Mouse (Mus musculus) forebrain, embryonic 13.5 days (tissue): ENCODE data around the gene Ttll6. TPM values are rescaled to one million over a fixed set of nuclear protein-coding genes. Genes with fewer than 3 reads are reported as not detected.

Experiments used
- ATAC-seq: fragments of 200-750 bp; cut with Nextera tagmentation; 2 replicates; pipeline ENCODE4 v1.8.0; 2017
- H3K27ac ChIP-seq: fragments of 300-500 bp; sonication (generic); 2 replicates; pipeline ENCODE4 v1.5.1; 2015; ENCODE audit warnings: inconsistent platforms, mild to moderate bottlenecking, moderate library complexity
- H3K27me3 ChIP-seq: fragments of 300-500 bp; sonication (generic); 2 replicates; pipeline ENCODE4 v1.6.1; 2015; ENCODE audit warnings: mild to moderate bottlenecking, inconsistent platforms
- H3K36me3 ChIP-seq: fragments of 300-500 bp; sonication (generic); 2 replicates; pipeline ENCODE4 v1.6.1; 2015; ENCODE audit warnings: mild to moderate bottlenecking, inconsistent platforms; ENCODE audit not compliant: poor library complexity, severe bottlenecking
- H3K4me1 ChIP-seq: fragments of 300-500 bp; sonication (generic); 2 replicates; pipeline ENCODE4 v1.6.1; 2015; ENCODE audit warnings: inconsistent platforms
- H3K4me2 ChIP-seq: fragments of 300-500 bp; sonication (generic); 2 replicates; pipeline ENCODE4 v1.6.1; 2015; ENCODE audit warnings: inconsistent platforms, mild to moderate bottlenecking, moderate library complexity
- H3K4me3 ChIP-seq: fragments of 300-500 bp; sonication (generic); 2 replicates; pipeline ENCODE4 v1.5.1; 2015; ENCODE audit warnings: mild to moderate bottlenecking, inconsistent platforms
- H3K9ac ChIP-seq: fragments of 300-500 bp; sonication (generic); 2 replicates; pipeline ENCODE4 v1.6.1; 2015; ENCODE audit warnings: mild to moderate bottlenecking, inconsistent platforms
- H3K9me3 ChIP-seq: fragments of 300-500 bp; sonication (generic); replicated peaks from 2 replicates; pipeline ENCODE4 v1.6.1; 2016; ENCODE audit warnings: inconsistent platforms
- WGBS: fragments of 180-500 bp; shearing (Covaris S2); methylation state at CpG from one replicate; pipeline ENCODE4 v1.1.7; 2015; 5-methylcytosine and 5-hydroxymethylcytosine counted together
- polyA plus RNA-seq: library from polyadenylated mRNA; unstranded; fragments of >200 nt; fragmentation: Nextera tagmentation; extraction: Ambion mirVana; gene quantifications from 2 replicates; pipeline ENCODE4 v1.2.1, GENCODE M21; 2015

Gene Ttll6
- polyA plus RNA-seq, 1 experiment from 2014 or later = 0.22 TPM

DNA sequence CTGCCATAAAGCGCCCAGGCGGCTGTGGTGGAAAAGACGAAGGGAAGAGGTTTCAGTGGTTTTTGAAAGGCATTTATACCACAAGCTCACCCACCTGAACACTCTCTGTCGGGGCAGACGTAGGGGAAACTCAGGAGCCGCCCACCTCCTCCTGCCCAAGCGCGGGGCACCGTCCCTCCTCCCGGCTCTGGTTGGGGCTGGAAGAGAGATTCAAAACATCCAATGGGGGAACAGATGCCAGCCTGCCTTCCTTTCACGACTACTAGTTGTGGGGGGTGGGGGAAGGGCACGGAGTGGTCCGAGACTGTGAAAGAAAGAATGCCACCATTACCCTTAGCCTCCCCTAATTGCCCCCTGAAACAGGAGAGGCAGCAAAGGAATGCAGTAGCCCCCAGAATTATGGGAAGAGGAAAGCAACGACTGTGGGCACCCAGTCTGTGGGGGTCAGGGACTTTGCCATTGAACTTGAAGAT, 66.6 kb downstream of the Ttll6 start:
- Histone ChIP-seq H3K4me2 (no peak overlapping the region), H3K4me1 (no peaks in the 10 kb centered on the region), H3K9me3 (no peaks in the 10 kb centered on the region), H3K9ac (no peak overlapping the region), H3K27me3 (peaks cover 100% of the 10 kb centered on the region), H3K36me3 (no peaks in the 10 kb centered on the region), H3K4me3 (no peak overlapping the region), H3K27ac (no peak overlapping the region)
- under 1% methylated on average over 14 of the region's 14 CpGs for WGBS
- ATAC-seq = no peak

DNA sequence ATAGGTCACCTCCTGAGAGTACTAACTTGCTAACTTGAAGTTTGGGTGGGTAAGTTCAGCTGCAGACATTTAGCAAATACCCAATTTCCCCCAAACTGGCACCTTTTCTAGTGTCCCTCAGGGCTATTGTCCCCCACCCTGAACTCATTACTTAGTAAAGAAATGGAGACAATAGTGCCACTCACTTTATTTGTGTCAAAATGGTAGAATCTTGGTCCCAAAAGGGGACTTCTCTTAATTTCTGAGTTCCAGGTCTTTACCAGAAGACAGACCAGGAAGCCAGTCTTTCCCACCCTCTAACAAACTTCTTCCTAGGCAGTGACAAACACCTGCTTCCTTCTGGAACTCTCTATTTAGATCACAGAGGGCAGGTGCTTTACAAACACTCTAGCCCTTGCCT, 68.2 kb downstream of the Ttll6 start:
- H3K4me2 ChIP-seq = no peak overlapping the region
- no peaks in the 10 kb centered on the region for H3K9me3 ChIP-seq
- no peak overlapping the region for H3K4me3 ChIP-seq
- H3K27ac ChIP-seq = no peak overlapping the region
- no peak overlapping the region for H3K9ac ChIP-seq
- ATAC-seq = no peak
- H3K27me3 ChIP-seq = peaks cover 99% of the 10 kb centered on the region
- no peaks in the 10 kb centered on the region for H3K4me1 ChIP-seq
- H3K36me3 ChIP-seq = no peaks in the 10 kb centered on the region

DNA sequence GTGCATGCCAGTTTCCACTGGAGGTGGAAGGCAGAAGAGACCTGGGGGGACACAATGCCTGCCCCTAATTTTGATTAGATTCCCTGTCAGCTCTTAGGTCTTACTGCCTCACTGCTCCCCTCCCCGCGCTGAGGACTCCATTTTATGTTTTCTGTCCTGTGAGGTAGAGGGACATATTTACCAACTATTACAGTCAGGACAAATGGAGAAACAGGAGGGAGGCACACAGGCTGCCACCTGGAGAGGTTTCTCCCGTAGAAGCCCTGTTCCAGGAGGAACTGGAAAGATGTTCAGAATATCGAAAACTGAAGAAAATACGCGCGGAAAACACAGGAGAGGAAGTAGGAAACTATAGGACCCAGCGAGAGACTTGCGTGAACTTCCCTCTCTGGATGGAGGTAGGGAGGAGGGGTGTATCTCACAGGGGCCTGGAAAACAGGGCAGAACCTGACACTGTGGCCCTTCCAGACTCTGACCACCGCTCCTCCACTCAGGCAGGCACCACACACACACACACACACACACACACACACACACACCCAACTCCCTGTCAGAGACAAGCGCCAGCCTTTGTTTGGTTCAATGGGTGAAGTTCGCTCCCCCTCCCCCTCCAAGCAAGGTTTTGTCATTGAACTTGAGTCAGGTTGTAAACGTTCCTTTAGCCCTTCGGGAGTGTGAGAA, 69.0 kb downstream of the Ttll6 start:
- ATAC-seq = no peak
- Histone ChIP-seq H3K27me3 (peaks cover 99% of the 10 kb centered on the region), H3K4me3 (no peak overlapping the region), H3K4me2 (no peak overlapping the region), H3K9me3 (no peaks in the 10 kb centered on the region), H3K4me1 (no peaks in the 10 kb centered on the region), H3K9ac (no peak overlapping the region), H3K36me3 (no peaks in the 10 kb centered on the region), H3K27ac (no peak overlapping the region)
- under 1% methylated on average over 14 of the region's 14 CpGs for WGBS

DNA sequence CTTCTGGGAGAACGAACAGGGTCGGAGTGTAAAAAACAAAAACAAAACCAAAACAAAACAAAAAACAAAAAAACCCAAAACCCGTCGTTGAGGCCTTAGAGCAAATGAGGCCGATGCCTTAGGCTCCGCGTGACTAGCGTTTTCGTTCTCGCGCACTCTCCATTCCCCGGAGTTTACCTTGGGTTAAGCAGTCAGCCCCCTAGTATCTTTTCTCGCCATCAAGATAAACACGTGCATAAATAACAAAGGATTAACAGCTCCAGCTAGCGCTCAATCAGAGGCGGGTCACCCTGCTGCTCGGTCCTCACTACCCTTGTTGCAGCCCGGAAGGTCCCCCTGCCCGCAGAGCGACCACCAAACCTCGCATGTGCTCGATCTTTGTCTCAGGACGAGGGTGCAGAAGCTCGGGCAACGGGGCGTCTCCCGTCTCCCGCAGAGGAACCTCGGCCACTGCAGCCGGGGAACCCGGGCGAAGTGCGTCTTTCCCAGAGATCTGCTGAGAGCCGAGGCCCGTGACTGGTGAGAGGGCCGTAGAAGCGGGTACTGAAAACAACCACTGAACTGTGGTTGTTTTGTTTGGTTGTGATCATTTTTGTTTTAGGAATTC, 69.7 kb downstream of the Ttll6 start:
- WGBS = 1% methylated on average over 37 of the region's 37 CpGs

DNA sequence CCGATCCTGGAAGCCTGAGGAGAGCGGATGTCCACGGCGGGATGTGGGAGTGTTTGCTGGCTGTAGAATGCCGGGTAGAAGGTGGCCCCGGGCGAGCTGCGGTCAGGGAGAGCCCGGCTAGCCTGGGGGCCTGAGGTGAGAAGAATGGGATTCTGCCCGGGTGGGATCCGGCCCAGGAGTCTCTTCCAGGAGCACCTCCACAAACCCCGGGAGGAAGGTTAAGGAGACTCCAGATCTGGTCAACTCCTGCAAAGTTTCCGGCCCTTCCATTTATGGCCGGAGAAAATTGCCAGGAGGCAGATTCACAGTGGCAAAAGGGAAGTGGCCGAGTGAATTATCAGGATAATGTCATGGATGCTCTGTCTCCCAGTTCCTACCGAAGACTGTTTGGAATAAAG, 70.2 kb downstream of the Ttll6 start:
- H3K27me3 ChIP-seq = peaks cover 99% of the 10 kb centered on the region
- no peaks in the 10 kb centered on the region for H3K9me3 ChIP-seq
- ATAC-seq = no peak
- WGBS = under 1% methylated on average over 16 of the region's 16 CpGs
- H3K27ac ChIP-seq = no peak overlapping the region
- no peak overlapping the region for H3K9ac ChIP-seq
- H3K4me2 ChIP-seq = no peak overlapping the region
- no peaks in the 10 kb centered on the region for H3K36me3 ChIP-seq
- H3K4me1 ChIP-seq = no peaks in the 10 kb centered on the region
- H3K4me3 ChIP-seq = no peak overlapping the region

More for the DNA sequence above, 69.7 kb downstream of the Ttll6 start:
- no peaks in the 10 kb centered on the region for H3K4me1 ChIP-seq
- H3K9me3 ChIP-seq = no peaks in the 10 kb centered on the region
- no peak overlapping the region for H3K9ac ChIP-seq
- H3K36me3 ChIP-seq = no peaks in the 10 kb centered on the region
- H3K27ac ChIP-seq = no peak overlapping the region
- no peak overlapping the region for H3K4me2 ChIP-seq
- peaks cover 99% of the 10 kb centered on the region for H3K27me3 ChIP-seq
- no peak for ATAC-seq
- no peak overlapping the region for H3K4me3 ChIP-seq

DNA sequence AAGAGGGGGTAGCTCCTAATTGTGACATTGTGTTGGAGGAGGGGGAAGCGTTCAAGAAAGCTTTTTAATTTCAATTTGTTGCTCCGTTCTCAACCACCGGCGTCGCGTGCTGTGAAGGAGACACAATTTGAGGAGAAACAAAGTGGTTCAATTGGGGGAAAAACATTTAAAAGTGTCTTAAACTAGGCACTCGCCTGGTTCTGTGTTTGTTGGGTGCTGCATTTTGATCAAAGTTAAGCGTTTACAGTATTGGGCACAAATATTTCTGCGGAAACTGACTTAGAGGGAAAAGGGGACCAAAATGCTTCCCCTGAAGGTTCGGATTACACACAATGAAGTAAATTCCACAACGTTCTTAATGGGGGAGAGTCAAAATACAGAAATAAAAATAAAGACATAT, 70.8 kb downstream of the Ttll6 start:
- 3% methylated on average over 11 of the region's 11 CpGs for WGBS
- Histone ChIP-seq H3K4me3 (no peak overlapping the region), H3K27me3 (peaks cover 99% of the 10 kb centered on the region), H3K4me1 (no peaks in the 10 kb centered on the region), H3K27ac (no peak overlapping the region), H3K36me3 (no peaks in the 10 kb centered on the region), H3K4me2 (no peak overlapping the region), H3K9me3 (no peaks in the 10 kb centered on the region), H3K9ac (no peak overlapping the region)
- no peak for ATAC-seq

DNA sequence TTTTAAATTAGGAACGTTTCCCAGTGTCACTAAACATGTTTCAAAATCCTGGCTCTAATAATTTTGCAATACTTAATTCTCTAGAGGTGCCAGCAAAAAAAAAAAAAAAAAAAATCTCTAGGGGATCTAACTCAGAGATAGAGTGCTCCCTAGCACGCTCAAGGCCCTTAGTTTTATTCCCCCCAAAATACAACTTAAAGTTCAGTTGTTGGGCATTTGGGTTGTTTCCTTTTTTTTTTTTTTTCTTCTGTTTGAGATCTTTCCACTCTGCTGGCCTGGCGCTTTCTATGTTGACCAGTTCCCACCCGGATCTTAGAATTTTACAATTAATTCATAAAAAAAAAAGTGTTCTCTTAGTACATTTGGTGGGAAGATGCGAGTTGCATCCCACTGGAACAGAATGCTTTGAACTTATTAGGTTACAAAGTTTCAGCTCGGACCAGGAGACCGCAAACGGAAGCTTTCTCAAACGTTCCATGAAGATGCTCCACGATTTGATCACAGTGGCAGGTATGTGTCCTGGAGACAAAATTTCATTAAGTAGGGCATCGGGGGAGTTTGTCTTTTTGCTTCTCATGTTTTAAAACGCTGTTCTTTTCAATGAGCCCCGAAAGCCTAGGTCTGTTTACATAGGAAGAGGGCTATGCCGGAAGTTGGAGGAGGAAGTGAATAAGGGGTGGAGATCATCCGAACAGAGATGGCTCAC, 72.0 kb downstream of the Ttll6 start:
- no peak overlapping the region for H3K4me3 ChIP-seq
- no peak overlapping the region for H3K27ac ChIP-seq
- H3K9ac ChIP-seq = no peak overlapping the region
- H3K27me3 ChIP-seq = peaks cover 99% of the 10 kb centered on the region
- H3K9me3 ChIP-seq = no peaks in the 10 kb centered on the region
- no peak overlapping the region for H3K4me2 ChIP-seq
- ATAC-seq = no peak
- 5% methylated on average over 15 of the region's 15 CpGs for WGBS
- H3K4me1 ChIP-seq = no peaks in the 10 kb centered on the region
- H3K36me3 ChIP-seq = no peaks in the 10 kb centered on the region

Other genes with a start within 250 kb of the Ttll6 start
- gene B4galnt2, start 218.9 kb upstream of the Ttll6 start, polyA plus RNA-seq = not detected in 2 replicates
- gene Igf2bp1, start 127.8 kb upstream of the Ttll6 start, polyA plus RNA-seq = 53.4 and 58.0 TPM in 2 replicates
- gene Gip, start 109.2 kb upstream of the Ttll6 start, polyA plus RNA-seq = not detected in 2 replicates
- gene Snf8, start 98.9 kb upstream of the Ttll6 start, polyA plus RNA-seq = 129 and 132 TPM in 2 replicates
- 25.8 and 27.7 TPM in 2 replicates for gene Ube2z, start 68.4 kb upstream of the Ttll6 start, polyA plus RNA-seq
- gene Atp5g1, start 58.1 kb upstream of the Ttll6 start, polyA plus RNA-seq = 421 and 435 TPM in 2 replicates
- gene Calcoco2, start 21.8 kb upstream of the Ttll6 start, polyA plus RNA-seq = not detected in 2 replicates
- gene Hoxb13, start 60.5 kb downstream of the Ttll6 start, polyA plus RNA-seq = not detected in 2 replicates
- gene Hoxb9, start 137.7 kb downstream of the Ttll6 start, polyA plus RNA-seq = not detected in 2 replicates
- gene Hoxb8, start 148.1 kb downstream of the Ttll6 start, polyA plus RNA-seq = not detected in 2 replicates
- not detected in 2 replicates for gene Hoxb7, start 152.8 kb downstream of the Ttll6 start, polyA plus RNA-seq
- not detected in 2 replicates for gene Hoxb6, start 158.7 kb downstream of the Ttll6 start, polyA plus RNA-seq
- 0.09 TPM in 1 of 2 replicates, not detected in the other for gene Hoxb5, start 169.6 kb downstream of the Ttll6 start, polyA plus RNA-seq
- not detected in 2 replicates for gene Hoxb4, start 184.5 kb downstream of the Ttll6 start, polyA plus RNA-seq
- gene Hoxb3, start 189.5 kb downstream of the Ttll6 start, polyA plus RNA-seq = not detected in 2 replicates
- not detected in 2 replicates for gene Hoxb2, start 216.7 kb downstream of the Ttll6 start, polyA plus RNA-seq
- gene Hoxb1, start 232.0 kb downstream of the Ttll6 start, polyA plus RNA-seq = not detected in 2 replicates